Mouse (Mus musculus) liver, embryonic 12.5 days (tissue): ENCODE data around the gene Fbll1. TPM values are rescaled to one million over a fixed set of nuclear protein-coding genes. Genes with fewer than 3 reads are reported as not detected.
A peak's percentile ranks its signal among the peaks of the same experiment; 100 is the strongest.

Experiments used
- ATAC-seq: fragments of 200-750 bp; cut with Nextera tagmentation; 2 replicates; pipeline ENCODE4 v1.8.0; 2017; ENCODE audit warnings: moderate number of reproducible peaks, mild to moderate bottlenecking, moderate library complexity
- H3K27ac ChIP-seq: fragments of 300-500 bp; sonication (generic); 2 replicates; pipeline ENCODE4 v1.5.1; 2016; ENCODE audit warnings: mild to moderate bottlenecking
- H3K27me3 ChIP-seq: fragments of 300-500 bp; sonication (generic); replicated peaks from 2 replicates; pipeline ENCODE4 v1.6.1; 2016; ENCODE audit warnings: mild to moderate bottlenecking, moderate library complexity
- H3K36me3 ChIP-seq: fragments of 300-500 bp; sonication (generic); 2 replicates; pipeline ENCODE4 v1.6.1; 2016; ENCODE audit warnings: mild to moderate bottlenecking, moderate library complexity
- H3K4me1 ChIP-seq: fragments of 300-500 bp; sonication (generic); 2 replicates; pipeline ENCODE4 v1.6.1; 2016
- H3K4me2 ChIP-seq: fragments of 300-500 bp; sonication (generic); 2 replicates; pipeline ENCODE4 v1.6.1; 2016; ENCODE audit warnings: mild to moderate bottlenecking, moderate library complexity
- H3K4me3 ChIP-seq: fragments of 300-500 bp; sonication (generic); 2 replicates; pipeline ENCODE4 v1.5.1; 2016; ENCODE audit warnings: mild to moderate bottlenecking, moderate library complexity
- H3K9ac ChIP-seq: fragments of 300-500 bp; sonication (generic); 2 replicates; pipeline ENCODE4 v1.6.1; 2016; ENCODE audit warnings: mild to moderate bottlenecking, moderate library complexity
- H3K9me3 ChIP-seq: fragments of 300-500 bp; sonication (generic); replicated peaks from 2 replicates; pipeline ENCODE4 v1.6.1; 2016; ENCODE audit warnings: mild to moderate bottlenecking, moderate library complexity
- WGBS: fragments of 180-500 bp; shearing (Covaris S2); methylation state at CpG from one replicate; pipeline ENCODE4 v1.1.7; 2016; ENCODE audit not compliant: insufficient replicate concordance; 5-methylcytosine and 5-hydroxymethylcytosine counted together
- microRNA counts: library from miRNA; unstranded; fragments of <30 nt; microRNA quantifications from one replicate; lab custom pipeline; 2017
- microRNA-seq: library from miRNA; unstranded; fragments of <30 nt; microRNA quantifications from one replicate; pipeline ENCODE4, GENCODE M21; 2017
- polyA plus RNA-seq: library from polyadenylated mRNA; unstranded; fragments of >200 nt; fragmentation: Nextera tagmentation; extraction: Ambion mirVana; gene quantifications from 2 replicates; pipeline ENCODE4 v1.2.1, GENCODE M21; 2016

Fbll1 gene
- polyA plus RNA-seq, 1 experiment from 2014 or later = not detected

DNA sequence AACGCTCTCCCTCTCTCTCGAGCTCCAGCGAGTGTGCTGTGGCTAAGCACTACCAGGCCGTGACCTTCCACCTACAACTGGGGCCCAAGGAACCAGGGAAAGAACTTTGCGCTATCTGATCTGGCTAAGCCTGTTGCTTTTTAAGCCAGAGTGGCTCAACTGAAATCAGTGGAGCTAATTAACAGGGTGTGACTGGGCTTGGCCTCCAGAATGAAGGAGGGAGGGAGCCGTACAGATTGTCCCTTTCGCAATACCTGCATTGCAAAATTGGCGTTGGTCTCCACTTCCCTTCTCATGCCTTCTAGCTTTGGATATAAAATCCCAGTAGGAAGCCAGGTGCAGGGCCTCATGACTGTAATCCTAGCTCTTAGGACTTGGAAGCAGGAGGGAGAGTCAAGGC is 48.1 kb downstream of the Fbll1 start:
- no peaks in the 10 kb centered on the region for H3K4me1 ChIP-seq
- no peak overlapping the region for H3K4me3 ChIP-seq
- H3K9me3 ChIP-seq = no peaks in the 10 kb centered on the region
- ATAC-seq = no peak
- H3K36me3 ChIP-seq = no peaks in the 10 kb centered on the region
- H3K27me3 ChIP-seq = no peaks in the 10 kb centered on the region
- H3K9ac ChIP-seq = no peak overlapping the region
- H3K4me2 ChIP-seq = no peak overlapping the region
- 66% methylated on average over 8 of the region's 8 CpGs for WGBS
- no peak overlapping the region for H3K27ac ChIP-seq

MicroRNAs within 50 kb of the gene (microRNA counts, 519-probe panel; counts per million panel counts)
- microRNA mmu-miR-103 (lab: Ali Mortazavi, UCI) = 5,894 counts per million, percentile 90 among the panel's probes with 10 or more counts

Small RNA genes lying within 50 kb of the gene (microRNA-seq; reads per million reads assigned to microRNA genes)
- gene Mir103-1 = 7.4 reads per million, percentile 16 among the genes with 10 or more reads in this experiment

Other genes starting within 250 kb of the Fbll1 start
- gene Pank3, start 29.4 kb downstream of the Fbll1 start, polyA plus RNA-seq = 7.6 and 8.2 TPM in 2 replicates
- 78.9 and 80.3 TPM in 2 replicates for gene Rars, start 35.6 kb upstream of the Fbll1 start, polyA plus RNA-seq
- gene Wwc1, start 181.6 kb upstream of the Fbll1 start, polyA plus RNA-seq = 3.0 and 3.1 TPM in 2 replicates